Mouse (Mus musculus): ENCODE data around the gene Hoxc4. TPM values are rescaled to one million over a fixed set of nuclear protein-coding genes. Genes with fewer than 3 reads are reported as not detected.

The Hoxc4 gene
- total RNA-seq, 1 experiment: 0.31 TPM

- in situ Hi-C loops (cut with MboI; ENCODE audit: low sequenced_read_pairs in 2 of 2, unreplicated experiment in 2 of 2): no loop called here
- Histone ChIP-seq H3K9ac (ENCODE audit: insufficient read depth, low read depth, low read length, poor library complexity, severe bottlenecking) (no peak overlapping the region), H3K36me3 (ENCODE audit: control insufficient read depth, insufficient read depth, low read length, poor library complexity, severe bottlenecking) (no peaks in the 10 kb centered on the region), H3K9me3 (ENCODE audit: control insufficient read depth, insufficient read depth, low read depth, low read length) (no peaks in the 10 kb centered on the region), H3K4me1 (ENCODE audit: control insufficient read depth in 2 of 2, insufficient read depth in 2 of 2, low read length in 2 of 2, poor library complexity in 1 of 2) (peaks cover 0 to 3% of the 10 kb centered on the region in 2 experiments; a peak in 2 of 4 replicates), H3K27ac (ENCODE audit: insufficient read depth, low read depth, low read length, poor library complexity, severe bottlenecking) (no peak overlapping the region), H3K4me3 (ENCODE audit: insufficient read depth in 1 of 2, low read depth in 1 of 2, low read length in 2 of 2, poor library complexity in 1 of 2, severe bottlenecking in 1 of 2) (no peak overlapping the region)
- DNase-seq (ENCODE audit: low read depth, low spot score): no peak
- TF ChIP-seq ZNF384 (IDR thresholded peaks at IDR 0.05; ENCODE audit: low read depth, low read length) (no peak), CHD2 (IDR thresholded peaks at IDR 0.05; ENCODE audit: low read depth, low read length) (no peak), HCFC1 (IDR thresholded peaks at IDR 0.05; ENCODE audit: borderline replicate concordance, insufficient read depth, low read length) (no peak), MAFK (IDR thresholded peaks at IDR 0.05; ENCODE audit: insufficient read depth, low read depth, low read length) (no peak), ZC3H11A (IDR thresholded peaks at IDR 0.05; ENCODE audit: borderline replicate concordance, low read depth, low read length) (no peak)
Measured at GRCm38 (mm10) chr15:103037579-103037978, 18.8 kb downstream of the Hoxc4 start.

- peaks cover 0 to 3% of the 10 kb centered on the region in 2 experiments; a peak in 2 of 4 replicates for H3K4me1 ChIP-seq (ENCODE audit: control insufficient read depth in 2 of 2, insufficient read depth in 2 of 2, low read length in 2 of 2, poor library complexity in 1 of 2)
- no peak for TF ChIP-seq CHD2 (IDR thresholded peaks at IDR 0.05; ENCODE audit: low read depth, low read length)
- TF ChIP-seq ZC3H11A (IDR thresholded peaks at IDR 0.05; ENCODE audit: borderline replicate concordance, low read depth, low read length): no peak
- TF ChIP-seq MAFK (IDR thresholded peaks at IDR 0.05; ENCODE audit: insufficient read depth, low read depth, low read length): no peak
- no peak for TF ChIP-seq ZNF384 (IDR thresholded peaks at IDR 0.05; ENCODE audit: low read depth, low read length)
- TF ChIP-seq HCFC1 (IDR thresholded peaks at IDR 0.05; ENCODE audit: borderline replicate concordance, insufficient read depth, low read length): no peak
Measured at GRCm38 (mm10) chr15:103038701-103039480, 20.2 kb downstream of the Hoxc4 start.

DNA sequence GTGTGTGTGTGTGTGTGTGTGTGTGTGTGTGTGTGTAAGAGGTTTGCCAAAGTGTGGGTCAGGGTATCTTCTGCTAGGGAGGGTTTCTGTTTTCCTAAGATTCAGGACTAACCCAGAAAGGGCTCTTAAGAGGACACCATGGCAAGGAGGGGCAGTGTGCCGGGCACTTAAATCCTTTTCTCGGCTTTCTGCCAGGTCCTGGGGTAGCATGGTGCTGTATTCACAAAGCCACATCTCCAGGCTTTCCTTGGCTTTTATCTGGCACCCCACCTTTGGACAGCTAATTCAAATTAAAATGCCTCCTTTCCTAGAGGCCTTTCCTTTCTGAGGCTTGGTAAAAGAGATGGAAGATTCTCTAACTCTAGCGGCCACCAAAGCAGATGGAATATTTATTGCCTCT is 20.9 kb downstream of the Hoxc4 start:
- no peak for DNase-seq (ENCODE audit: low read depth, low spot score)
- no peak overlapping the region for H3K27ac ChIP-seq (ENCODE audit: insufficient read depth, low read depth, low read length, poor library complexity, severe bottlenecking)
- TF ChIP-seq CHD2 (IDR thresholded peaks at IDR 0.05; ENCODE audit: low read depth, low read length): no peak
- TF ChIP-seq MAFK (IDR thresholded peaks at IDR 0.05; ENCODE audit: insufficient read depth, low read depth, low read length): no peak
- H3K36me3 ChIP-seq (ENCODE audit: control insufficient read depth, insufficient read depth, low read length, poor library complexity, severe bottlenecking): no peaks in the 10 kb centered on the region
- no peak overlapping the region for H3K9ac ChIP-seq (ENCODE audit: insufficient read depth, low read depth, low read length, poor library complexity, severe bottlenecking)
- H3K9me3 ChIP-seq (ENCODE audit: control insufficient read depth, insufficient read depth, low read depth, low read length): no peaks in the 10 kb centered on the region
- in situ Hi-C loops (cut with MboI; ENCODE audit: low sequenced_read_pairs in 2 of 2, unreplicated experiment in 2 of 2): no loop called here
- peaks cover 0 to 2% of the 10 kb centered on the region in 2 experiments; a peak in 2 of 4 replicates for H3K4me1 ChIP-seq (ENCODE audit: control insufficient read depth in 2 of 2, insufficient read depth in 2 of 2, low read length in 2 of 2, poor library complexity in 1 of 2)
- H3K4me3 ChIP-seq (ENCODE audit: insufficient read depth in 1 of 2, low read depth in 1 of 2, low read length in 2 of 2, poor library complexity in 1 of 2, severe bottlenecking in 1 of 2): no peak overlapping the region

More at GRCm38 (mm10) chr15:103038701-103039480, 20.2 kb downstream of the Hoxc4 start:
- no peaks in the 10 kb centered on the region for H3K9me3 ChIP-seq (ENCODE audit: control insufficient read depth, insufficient read depth, low read depth, low read length)
- H3K9ac ChIP-seq (ENCODE audit: insufficient read depth, low read depth, low read length, poor library complexity, severe bottlenecking): no peak overlapping the region
- H3K36me3 ChIP-seq (ENCODE audit: control insufficient read depth, insufficient read depth, low read length, poor library complexity, severe bottlenecking): no peaks in the 10 kb centered on the region
- in situ Hi-C loops (cut with MboI; ENCODE audit: low sequenced_read_pairs in 2 of 2, unreplicated experiment in 2 of 2): no loop called here
- H3K27ac ChIP-seq (ENCODE audit: insufficient read depth, low read depth, low read length, poor library complexity, severe bottlenecking): no peak overlapping the region
- no peak overlapping the region for H3K4me3 ChIP-seq (ENCODE audit: insufficient read depth in 1 of 2, low read depth in 1 of 2, low read length in 2 of 2, poor library complexity in 1 of 2, severe bottlenecking in 1 of 2)
- no peak for DNase-seq (ENCODE audit: low read depth, low spot score)

- H3K4me1 ChIP-seq (ENCODE audit: control insufficient read depth in 2 of 2, insufficient read depth in 2 of 2, low read length in 2 of 2, poor library complexity in 1 of 2): peaks cover 0 to 2% of the 10 kb centered on the region in 2 experiments; a peak in 2 of 4 replicates
- no peaks in the 10 kb centered on the region for H3K36me3 ChIP-seq (ENCODE audit: control insufficient read depth, insufficient read depth, low read length, poor library complexity, severe bottlenecking)
- no peak overlapping the region for H3K9ac ChIP-seq (ENCODE audit: insufficient read depth, low read depth, low read length, poor library complexity, severe bottlenecking)
- TF ChIP-seq ZC3H11A (IDR thresholded peaks at IDR 0.05; ENCODE audit: borderline replicate concordance, low read depth, low read length) (no peak), ZNF384 (IDR thresholded peaks at IDR 0.05; ENCODE audit: low read depth, low read length) (no peak), MAFK (IDR thresholded peaks at IDR 0.05; ENCODE audit: insufficient read depth, low read depth, low read length) (no peak), CHD2 (IDR thresholded peaks at IDR 0.05; ENCODE audit: low read depth, low read length) (no peak), HCFC1 (IDR thresholded peaks at IDR 0.05; ENCODE audit: borderline replicate concordance, insufficient read depth, low read length) (no peak)
- in situ Hi-C loops (cut with MboI; ENCODE audit: low sequenced_read_pairs in 2 of 2, unreplicated experiment in 2 of 2): no loop called here
- DNase-seq (ENCODE audit: low read depth, low spot score): no peak
- H3K4me3 ChIP-seq (ENCODE audit: insufficient read depth in 1 of 2, low read depth in 1 of 2, low read length in 2 of 2, poor library complexity in 1 of 2, severe bottlenecking in 1 of 2): peak overlapping the region in 1 of 2 experiments; percentile 17; a peak in 1 of 4 replicates
- no peaks in the 10 kb centered on the region for H3K9me3 ChIP-seq (ENCODE audit: control insufficient read depth, insufficient read depth, low read depth, low read length)
- no peak overlapping the region for H3K27ac ChIP-seq (ENCODE audit: insufficient read depth, low read depth, low read length, poor library complexity, severe bottlenecking)
Measured at GRCm38 (mm10) chr15:103040601-103041000, 21.9 kb downstream of the Hoxc4 start.
